ENCODE assay signal across 9 mouse cellular contexts in the genomic region with DNA sequence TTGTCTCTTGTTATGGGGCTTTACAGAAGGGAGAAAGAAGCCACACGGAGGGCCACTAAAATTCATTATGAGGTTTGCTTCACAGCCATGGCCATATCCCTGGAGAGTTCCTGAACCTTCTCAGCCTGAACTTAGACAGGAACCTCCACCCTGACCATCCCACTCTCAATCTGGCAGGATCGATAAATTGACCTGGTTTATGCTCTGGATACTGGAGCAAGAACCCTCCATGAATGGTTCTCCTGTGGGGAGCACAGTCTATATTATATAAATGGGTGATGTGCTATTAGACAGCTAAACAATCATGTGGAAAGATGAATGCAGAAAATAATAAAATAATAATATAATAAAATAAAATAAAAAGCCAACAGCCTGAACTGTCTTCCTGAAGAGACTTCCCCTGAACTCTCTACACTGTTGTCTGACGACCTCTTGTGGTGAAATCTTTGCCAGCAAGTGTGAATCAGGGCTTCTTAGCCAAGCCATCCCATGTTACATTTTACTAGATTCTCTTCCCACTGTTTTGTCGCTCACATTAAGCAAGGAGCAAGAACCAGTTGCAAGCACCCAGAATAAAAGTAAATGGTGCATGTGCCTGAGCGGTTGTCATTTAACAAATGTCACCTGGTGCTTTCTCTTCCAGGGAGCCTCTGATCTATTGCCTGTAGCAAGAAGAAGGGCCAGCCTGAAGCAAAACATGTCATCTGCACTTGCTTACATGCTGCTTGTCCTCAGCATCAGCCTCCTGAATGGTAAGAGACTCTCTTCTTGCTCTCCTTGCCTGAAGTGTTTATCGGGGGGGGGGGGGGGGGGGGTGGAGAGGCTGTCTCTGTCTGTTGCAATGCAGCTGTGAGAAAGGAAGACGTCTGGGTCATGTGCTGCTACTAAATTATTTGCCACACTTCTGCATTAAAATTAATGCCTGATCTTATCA. TPM values are rescaled to one million over a fixed set of nuclear protein-coding genes. Genes with fewer than 3 reads are reported as not detected.
DNase-seq lines count a peak whose midpoint lies in the region.
"Had no signal": no experiment of that assay in that cellular context is flagged by ENCODE, and none has a peak within 500 bp of the region (broad histone marks: within the 10 kb centered on the region; RNA-seq: fewer than 3 reads in every experiment).

No protein-coding gene starts in this region.

- WGBS in large intestine, adult 2 months: 47% methylated on average over 7 of the region's 7 CpGs

- peak; percentile 63 for DNase-seq in 3T3-L1 (ENCODE audit: low read depth, low spot score)
- peak; percentile 25 for DNase-seq in CD4-positive helper T cell, adult 2 months (ENCODE audit: low read depth, low spot score)
- DNase-seq in c-Kit-positive CD71-positive TER-119-negative erythroid progenitor cells, embryonic 14.5 days (ENCODE audit: low read depth): peak; percentile 1
- peak; percentile 6 to 20 for DNase-seq in gastrocnemius, adult 8-10 months (ENCODE audit: low spot score in 2 of 2)
- peak; percentile 10 for DNase-seq in large intestine, adult 2 months (ENCODE audit: low read depth, low spot score)
- DNase-seq in lung, postnatal 25 days (ENCODE audit: low spot score): peak; percentile 39
- peak; percentile 22 to 43 for DNase-seq in right cerebral cortex, postnatal 36 days (ENCODE audit: low spot score in 2 of 2)

RNA-seq across cellular contexts. Expression of a gene that starts 11.4 kb away (rescaled TPM):
- not detected for total RNA-seq in gastrocnemius, adult 8-10 months (2022)
- polyA plus RNA-seq in large intestine, adult 2 months (2012; rRNA removed): not detected in 2 replicates
- polyA plus RNA-seq: heart, embryonic 15.5 days; stomach, embryonic 14.5 days had no signal

RNA-seq across cellular contexts. Expression of a gene that starts 44.5 kb away (rescaled TPM):
- total RNA-seq in gastrocnemius, adult 8-10 months (2022): not detected
- 0.19 and 0.27 TPM in 2 replicates for polyA plus RNA-seq in large intestine, adult 2 months (2012; rRNA removed)
- polyA plus RNA-seq: heart, embryonic 15.5 days; stomach, embryonic 14.5 days had no signal

Comparison
In these comparisons a context has a peak if more than half of its experiments do, and no peak if none do; other contexts are left out.
1. Peak in every context shown above with its lines: DNase-seq.
2. DNase-seq: peak in every context shown above with its lines; median percentile 63 in 3T3-L1; 39 in lung, postnatal 25 days; 32 in right cerebral cortex, postnatal 36 days; 25 in CD4-positive helper T cell, adult 2 months; 13 in gastrocnemius, adult 8-10 months; 10 in large intestine, adult 2 months; 1 in c-Kit-positive CD71-positive TER-119-negative erythroid progenitor cells, embryonic 14.5 days.